Mouse (Mus musculus) liver, postnatal 0 days (tissue): ENCODE data around the gene Hist1h2ac. TPM values are rescaled to one million over a fixed set of nuclear protein-coding genes. Genes with fewer than 3 reads are reported as not detected.

ENCODE experiments used
- ATAC-seq: fragments of 200-750 bp; cut with Nextera tagmentation; 2 replicates; pipeline ENCODE4 v1.8.0; 2017; ENCODE audit warnings: mild to moderate bottlenecking, moderate library complexity
- DNase-seq: peaks from one replicate; pipeline ENCODE4 v3.0.0-alpha.2; 2016
- H3K27ac ChIP-seq: fragments of 300-500 bp; sonication (generic); 2 replicates; pipeline ENCODE4 v1.5.1; 2014; ENCODE audit warnings: antibody characterized with exemption, moderate library complexity, mild to moderate bottlenecking, low read depth
- H3K27me3 ChIP-seq: fragments of 300-500 bp; sonication (generic); 2 replicates; pipeline ENCODE4 v1.6.1; 2014; ENCODE audit warnings: low read length, control low read depth, mixed read lengths; ENCODE audit not compliant: insufficient read depth
- H3K36me3 ChIP-seq: fragments of 300-500 bp; sonication (generic); replicated peaks from 2 replicates; pipeline ENCODE4 v1.6.1; 2014; ENCODE audit warnings: mild to moderate bottlenecking, control low read depth, low read length, moderate library complexity, mixed read lengths; ENCODE audit not compliant: insufficient read depth
- H3K4me1 ChIP-seq: fragments of 300-500 bp; sonication (generic); 2 replicates; pipeline ENCODE4 v1.6.1; 2014; ENCODE audit warnings: antibody characterized with exemption, mild to moderate bottlenecking, control low read depth; ENCODE audit not compliant: insufficient read depth
- H3K4me2 ChIP-seq: fragments of 300-500 bp; sonication (generic); 2 replicates; pipeline ENCODE4 v1.6.1; 2014; ENCODE audit warnings: low read depth, mild to moderate bottlenecking, low read length, moderate library complexity, mixed read lengths
- H3K4me3 ChIP-seq: fragments of 300-500 bp; sonication (generic); 2 replicates; pipeline ENCODE4 v1.5.1; 2014; ENCODE audit warnings: low read depth, low read length
- H3K9ac ChIP-seq: fragments of 300-500 bp; sonication (generic); replicated peaks from 2 replicates; pipeline ENCODE4 v1.6.1; 2014; ENCODE audit warnings: mild to moderate bottlenecking, moderate library complexity
- H3K9me3 ChIP-seq: fragments of 300-500 bp; sonication (generic); 2 replicates; pipeline ENCODE4 v1.6.1; 2016; ENCODE audit warnings: mild to moderate bottlenecking, control low read depth, low read length, mixed read lengths
- CTCF ChIP-seq: sonication (generic); IDR thresholded peaks from 2 replicates; pipeline ENCODE4 v1.5.1; 2016; ENCODE audit warnings: antibody characterized with exemption, low read depth
- EP300 ChIP-seq: IDR thresholded peaks from 2 replicates; pipeline ENCODE4 v1.6.1; 2016; ENCODE audit warnings: antibody characterized with exemption, low read depth, mild to moderate bottlenecking
- WGBS: fragments of 180-500 bp; shearing (Covaris S2); extraction: QIAGEN DNeasy Blood & Tissue Kit; methylation state at CpG from one replicate; pipeline ENCODE4 v1.1.7; 2014; ENCODE audit not compliant: insufficient replicate concordance; 5-methylcytosine and 5-hydroxymethylcytosine counted together
- polyA plus RNA-seq: library from polyadenylated mRNA; unstranded; fragments of >200 nt; fragmentation: Nextera tagmentation; extraction: Ambion mirVana; gene quantifications from 2 replicates; pipeline ENCODE4 v1.2.1, GENCODE M21; 2015

The Hist1h2ac gene
- 0.86 and 0.88 TPM in 2 replicates for polyA plus RNA-seq

- DNase-seq, result peak; percentile 87
- no peaks in the 10 kb centered on the region for H3K9me3 ChIP-seq
- TF ChIP-seq CTCF (no peak; the same call in 1 of the 2 replicates), EP300 (peak; percentile 90)
- 0 out of 2 replicates have a peak, but pooled peaks cover 4% of the 10 kb centered on the region for H3K36me3 ChIP-seq
- peak within 1 kb of the TSS; percentile 60 for H3K4me3 ChIP-seq
- H3K27me3 ChIP-seq, result no peaks in the 10 kb centered on the region
- ATAC-seq, result peak; percentile 92
- WGBS, result under 1% methylated on average over 29 of the region's 32 CpGs
- peaks cover 28% of the 10 kb centered on the region for H3K4me1 ChIP-seq
- H3K4me2 ChIP-seq, result peak within 1 kb of the TSS; percentile 80
- H3K27ac ChIP-seq, result peak within 1 kb of the TSS; percentile 99
- peak within 1 kb of the TSS; percentile 82 for H3K9ac ChIP-seq
These were observed at the start of gene Hist1h2ac, which contains the start of gene Hist1h2bc for GRCm38 (mm10) chr13:23683755-23684281. Gene Hist1h2ac, minus strand, starts transcription at chr13:23683948. Gene Hist1h2bc, plus strand, starts transcription at chr13:23684199.

GRCm38 (mm10) chr13:23732156-23732804 is 48.5 kb upstream of the Hist1h2ac start:
- H3K27ac ChIP-seq, result no peak overlapping the region
- H3K9ac ChIP-seq, result no peak overlapping the region
- 22% methylated on average over 8 of the region's 8 CpGs for WGBS
- ATAC-seq, result no peak
- no peak overlapping the region for H3K4me2 ChIP-seq
- TF ChIP-seq CTCF, result peak; percentile 94
- TF ChIP-seq EP300, result no peak
- H3K4me3 ChIP-seq, result no peak overlapping the region
- H3K27me3 ChIP-seq, result no peaks in the 10 kb centered on the region
- H3K36me3 ChIP-seq, result no peaks in the 10 kb centered on the region
- DNase-seq, result peak; percentile 16
- no peaks in the 10 kb centered on the region for H3K9me3 ChIP-seq
- peaks cover 15% of the 10 kb centered on the region for H3K4me1 ChIP-seq

- TF ChIP-seq EP300 (peak; percentile 17; the same call in 1 of the 2 replicates), CTCF (no peak)
- DNase-seq (peak; percentile 69), ATAC-seq (peak; percentile 92)
- Histone ChIP-seq H3K36me3 (no peaks in the 10 kb centered on the region), H3K4me1 (peaks cover 15% of the 10 kb centered on the region), H3K4me3 (no peak overlapping the region), H3K27me3 (no peaks in the 10 kb centered on the region), H3K27ac (no peak overlapping the region), H3K9ac (no peak overlapping the region), H3K4me2 (peak overlapping the region; percentile 10), H3K9me3 (no peaks in the 10 kb centered on the region)
- 49% methylated on average over 8 of the region's 8 CpGs for WGBS
These were observed 46.7 kb upstream of the Hist1h2ac start for GRCm38 (mm10) chr13:23730479-23730878.

GRCm38 (mm10) chr13:23729706-23730105 is 46.0 kb upstream of the Hist1h2ac start:
- Histone ChIP-seq H3K9ac (no peak overlapping the region), H3K4me2 (no peak overlapping the region), H3K9me3 (no peaks in the 10 kb centered on the region), H3K27ac (peak overlapping the region; percentile 39; the same call in 1 of the 2 replicates), H3K27me3 (no peaks in the 10 kb centered on the region), H3K4me3 (no peak overlapping the region), H3K4me1 (peaks cover 15% of the 10 kb centered on the region), H3K36me3 (no peaks in the 10 kb centered on the region)
- WGBS, result 84% methylated on average over 5 of the region's 5 CpGs
- no peak for ATAC-seq
- TF ChIP-seq CTCF (no peak), EP300 (no peak)
- peak; percentile 13 for DNase-seq

- Histone ChIP-seq H3K9ac (no peak overlapping the region), H3K36me3 (no peaks in the 10 kb centered on the region), H3K4me3 (no peak overlapping the region), H3K27ac (peak overlapping the region; percentile 39), H3K27me3 (no peaks in the 10 kb centered on the region), H3K4me1 (peaks cover 15% of the 10 kb centered on the region), H3K9me3 (no peaks in the 10 kb centered on the region), H3K4me2 (no peak overlapping the region)
- DNase-seq (peak; percentile 11), ATAC-seq (no peak)
- whole genome bisulfite sequencing, result 51% methylated on average over 9 of the region's 9 CpGs
- no peak for TF ChIP-seq EP300
- TF ChIP-seq CTCF, result no peak
These were observed 45.4 kb upstream of the Hist1h2ac start for GRCm38 (mm10) chr13:23729192-23729525.

- Histone ChIP-seq H3K27ac (peak overlapping the region; percentile 39), H3K4me2 (0 out of 2 replicates have a peak overlapping the region, but pooled peaks have one; percentile 27), H3K36me3 (no peaks in the 10 kb centered on the region), H3K9ac (0 out of 2 replicates have a peak overlapping the region, but pooled peaks have one; percentile 26), H3K27me3 (no peaks in the 10 kb centered on the region), H3K4me1 (peaks cover 15% of the 10 kb centered on the region), H3K4me3 (no peak overlapping the region), H3K9me3 (no peaks in the 10 kb centered on the region)
- DNase-seq (peak; percentile 12), ATAC-seq (no peak)
- 61% methylated on average over 18 of the region's 18 CpGs for WGBS
- no peak for TF ChIP-seq CTCF
- no peak for TF ChIP-seq EP300
These were observed 44.9 kb upstream of the Hist1h2ac start for GRCm38 (mm10) chr13:23728472-23729191.
